Mouse (Mus musculus) heart, adult 9 months (tissue): ENCODE data around the gene Rad51ap1.

ENCODE experiments used
- DNase-seq, 2 experiments: peaks; one replicate each; pipeline ENCODE4 v3.0.0; 2022; ENCODE audit warnings: low spot score in 2 of 2

The Rad51ap1 gene

DNA sequence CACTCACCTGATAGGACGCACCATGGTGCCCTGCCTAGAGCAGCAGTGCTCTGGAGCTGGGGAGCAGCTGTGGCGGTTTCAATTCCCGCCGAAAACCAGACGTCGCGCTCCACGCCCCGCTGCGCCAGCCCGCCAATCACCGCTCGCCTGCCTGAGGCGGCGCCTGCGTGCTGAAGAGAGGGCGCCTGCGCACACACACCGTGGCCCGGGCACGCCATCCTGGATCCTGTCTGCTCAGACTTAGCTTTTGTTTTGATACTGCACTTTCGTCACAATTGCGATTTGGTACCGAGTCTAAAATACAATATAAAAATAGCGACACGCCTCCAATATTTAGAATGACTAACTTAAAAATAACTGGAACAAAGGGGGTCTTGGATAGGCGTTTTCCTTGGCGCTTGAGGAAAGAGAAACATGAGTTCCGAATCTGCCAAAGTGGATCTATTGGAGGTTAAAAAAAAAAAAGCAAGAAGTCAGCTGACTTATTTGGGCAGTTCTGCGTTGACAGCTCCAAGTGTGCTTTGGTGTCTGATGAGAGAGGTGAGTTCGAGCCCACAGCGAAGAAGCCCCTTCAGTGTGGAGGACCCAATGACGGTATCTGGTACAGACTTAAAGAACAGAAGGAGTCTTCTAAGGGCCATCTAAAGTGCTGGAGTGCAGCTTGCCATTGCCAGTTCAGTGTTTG is at the start of gene Rad51ap1, which contains the start of gene D6Wsu163e:
Gene Rad51ap1 (minus strand): TSS at position 101 of the 685 bp plus-strand sequence.
Gene D6Wsu163e (plus strand): TSS at position 476 of the 685 bp plus-strand sequence.
- peak; percentile 96 to 97 for DNase-seq

DNA sequence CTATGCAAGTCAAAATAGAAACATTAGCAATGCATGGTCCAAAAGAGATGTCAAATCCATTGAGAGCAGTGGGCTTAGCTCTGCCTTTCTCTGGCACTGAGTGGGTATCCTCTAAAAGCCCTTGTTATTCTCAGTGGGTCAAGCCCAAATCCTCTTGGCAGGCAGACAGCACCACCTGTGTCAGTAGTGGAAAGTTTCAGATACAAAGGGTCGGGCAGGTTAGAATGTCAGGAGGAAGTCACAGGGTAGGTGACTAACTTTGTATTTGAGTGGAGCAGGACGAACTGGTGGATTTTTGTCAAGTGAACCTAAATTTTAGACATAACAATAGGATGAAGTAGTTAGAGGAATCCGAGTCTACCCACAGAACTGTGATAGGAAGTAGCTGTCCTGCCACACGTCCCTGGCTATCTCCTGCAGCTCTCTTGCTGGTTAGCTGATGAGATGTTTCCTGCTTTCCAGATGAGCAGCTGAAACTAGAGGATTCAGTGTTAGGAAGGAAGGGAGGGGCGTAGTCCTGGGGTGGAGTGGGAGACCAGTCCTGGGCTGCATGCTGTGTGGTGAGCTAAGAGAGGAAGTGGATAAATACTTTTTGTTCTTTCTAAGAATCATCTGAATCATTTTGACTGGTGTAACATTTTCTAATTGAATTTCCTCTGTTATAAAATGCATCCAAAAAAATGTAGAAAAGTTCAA is 42.3 kb upstream of the Rad51ap1 start:
- DNase-seq = peak; percentile 18 to 42

- DNase-seq = peak in 1 of 2 experiments; percentile 16
These were observed 27.0 kb upstream of the Rad51ap1 start for GRCm38 (mm10) chr6:126966241-126967026.

GRCm38 (mm10) chr6:126963426-126963825 is 24.0 kb upstream of the Rad51ap1 start:
- no peak for DNase-seq

- DNase-seq = no peak
These were observed 23.3 kb upstream of the Rad51ap1 start for GRCm38 (mm10) chr6:126962709-126963108.

GRCm38 (mm10) chr6:126961371-126962018 is 22.1 kb upstream of the Rad51ap1 start:
- peak in 1 of 2 experiments; percentile 22 for DNase-seq

DNA sequence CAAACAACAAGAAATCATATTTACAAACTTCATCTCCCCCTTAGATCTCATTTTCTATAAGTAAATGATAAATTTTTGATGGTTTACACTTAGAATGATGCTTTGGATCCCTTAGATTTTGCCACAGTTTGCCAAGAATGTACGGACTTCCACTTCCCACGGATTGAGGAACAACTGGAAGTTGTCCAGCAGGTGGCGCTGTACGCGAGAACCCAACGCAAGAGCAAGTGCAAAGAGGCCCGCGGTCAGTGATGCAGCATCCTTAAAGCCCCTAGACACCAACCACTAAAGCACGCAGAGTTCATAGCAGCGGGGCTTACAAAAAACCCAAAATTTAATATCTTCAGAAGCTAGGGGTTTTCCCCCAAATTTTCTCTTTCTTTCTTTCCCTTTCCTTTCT is 16.3 kb upstream of the Rad51ap1 start:
- peak in 1 of 2 experiments; percentile 50 for DNase-seq

- no peak for DNase-seq
These were observed 8.9 kb upstream of the Rad51ap1 start for GRCm38 (mm10) chr6:126948336-126948735.

GRCm38 (mm10) chr6:126940451-126940850 is 1.1 kb upstream of the Rad51ap1 start:
- no peak for DNase-seq

DNA sequence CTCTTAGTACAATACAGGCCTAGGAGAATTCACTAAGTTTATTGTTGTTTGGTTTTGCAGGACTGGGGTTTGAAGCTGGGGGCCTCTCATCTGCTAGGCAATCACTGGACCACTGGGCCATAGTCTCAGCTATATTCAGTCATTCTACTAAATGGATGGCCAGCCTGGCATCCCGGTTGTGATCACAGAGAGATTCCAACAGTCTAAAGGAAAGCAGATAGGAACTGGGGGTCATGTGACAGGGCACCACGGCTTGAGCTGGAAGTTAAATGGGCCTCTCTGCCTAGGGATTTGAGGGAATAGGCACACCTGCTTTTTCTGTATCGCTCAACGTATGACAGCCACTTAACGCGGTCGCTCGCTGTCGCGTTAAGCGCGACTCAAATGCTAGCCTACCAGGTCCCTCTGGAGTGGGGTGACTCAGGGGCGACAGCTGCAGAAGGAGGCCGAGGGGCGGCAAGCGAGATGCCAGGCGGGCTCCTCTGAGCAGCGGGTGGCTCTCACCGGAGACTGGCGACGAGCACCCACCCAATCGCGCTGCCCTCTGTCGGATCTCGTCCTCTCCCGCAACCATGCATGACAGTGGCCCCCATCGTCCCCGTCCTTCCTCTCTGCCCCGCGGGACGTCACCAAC is 417 bp downstream of the Rad51ap1 start:
- DNase-seq = no peak

DNA sequence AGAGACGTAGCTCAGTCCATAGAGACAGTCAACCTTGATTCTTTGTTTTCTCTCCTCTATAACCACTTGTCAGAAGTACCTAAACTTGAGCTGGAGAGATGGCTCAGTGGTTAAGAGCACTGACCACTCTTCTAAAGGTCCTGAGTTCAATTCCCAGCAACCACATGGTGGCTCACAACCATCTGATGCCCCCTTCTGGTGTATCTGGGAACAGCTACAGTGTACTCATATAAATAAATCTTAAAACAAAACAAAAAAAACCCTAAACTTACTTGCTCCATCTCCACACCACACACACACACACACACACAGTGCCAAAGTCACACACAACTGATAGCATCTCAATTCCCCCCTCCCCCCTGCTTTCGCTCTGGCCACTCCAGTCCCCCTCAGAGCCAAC is 1.3 kb downstream of the Rad51ap1 start:
- no peak for DNase-seq

DNA sequence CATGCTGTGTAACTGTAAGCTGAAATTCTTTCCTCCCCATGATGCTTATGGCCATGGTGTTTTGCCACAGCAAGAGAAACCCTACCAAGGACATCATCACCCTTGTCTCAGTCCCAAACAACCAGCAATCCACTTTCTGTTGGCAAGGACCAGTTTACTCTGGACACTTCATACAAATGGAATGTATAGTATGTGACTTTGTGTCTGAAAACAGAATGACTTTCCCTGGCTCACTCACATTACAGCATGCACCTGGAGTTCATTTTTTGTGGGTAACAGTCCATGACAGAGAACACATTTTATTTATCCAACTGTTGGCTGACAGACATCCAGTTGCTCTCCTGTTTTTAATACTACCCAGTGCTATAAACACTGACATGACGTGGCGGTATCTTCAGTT is 6.5 kb downstream of the Rad51ap1 start:
- DNase-seq = no peak

DNA sequence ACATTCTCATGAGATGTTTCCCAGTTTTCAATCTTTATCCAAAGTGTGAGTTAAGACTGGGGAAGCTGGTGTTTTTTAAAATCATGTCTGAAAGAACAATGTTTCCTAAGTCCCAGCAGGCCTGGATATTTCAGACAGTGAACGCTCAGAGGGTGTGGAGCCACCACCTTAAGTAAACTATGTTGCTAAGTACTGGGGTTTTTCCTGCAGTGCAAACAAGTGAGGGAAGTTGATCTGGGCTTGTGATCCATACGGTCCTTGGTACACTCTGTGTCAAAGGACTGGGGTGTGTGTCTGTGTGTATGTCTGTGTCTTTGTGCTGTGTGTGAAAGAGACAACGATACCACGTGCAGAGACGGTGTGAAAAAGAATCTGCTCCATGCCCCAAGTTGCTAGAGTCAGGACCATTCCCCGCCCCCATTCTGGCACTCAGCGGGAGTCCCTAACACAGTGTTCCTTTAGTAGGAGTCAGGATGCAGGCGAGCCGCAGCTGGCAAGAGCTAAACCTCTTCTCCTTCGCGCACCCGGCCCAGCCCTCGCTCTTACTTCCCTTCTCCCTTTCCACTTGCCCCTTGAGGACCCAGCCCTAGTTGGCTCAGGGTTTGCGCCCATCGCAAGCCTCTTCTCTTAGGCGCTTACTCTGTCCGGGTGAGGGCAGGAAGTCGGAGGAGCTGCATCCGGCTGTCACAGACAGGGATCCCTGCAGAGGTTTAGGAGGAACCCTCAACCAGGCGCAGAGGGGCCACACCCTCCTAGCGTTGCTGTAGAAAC is 18.1 kb downstream of the Rad51ap1 start, which contains the start of gene Dyrk4:
Gene Dyrk4 (minus strand): TSS at position 729 of the 771 bp plus-strand sequence.
- DNase-seq = peak; percentile 19 to 48

DNA sequence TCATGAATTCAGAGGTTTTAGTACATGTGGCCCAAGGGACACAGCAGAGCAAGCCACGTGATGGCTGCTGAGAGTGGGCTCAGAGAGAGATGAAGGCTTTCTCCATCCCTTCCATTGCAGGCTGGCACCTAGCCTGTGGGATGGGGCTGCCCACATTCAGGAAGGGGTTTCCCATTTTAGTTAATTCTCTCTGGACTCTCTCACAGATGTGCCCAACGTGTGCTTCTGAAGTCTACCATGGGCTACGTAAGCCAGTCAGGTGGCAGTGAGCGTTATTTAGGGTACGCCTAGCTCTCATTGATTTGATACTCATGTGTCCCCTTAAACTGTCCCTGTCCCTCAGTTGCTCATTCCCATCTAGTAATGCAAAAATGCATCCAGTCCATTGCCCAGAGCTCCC is 24.5 kb downstream of the Rad51ap1 start:
- DNase-seq = no peak

GRCm38 (mm10) chr6:126910727-126911126 is 28.7 kb downstream of the Rad51ap1 start:
- DNase-seq = no peak

GRCm38 (mm10) chr6:126907876-126908275 is 31.5 kb downstream of the Rad51ap1 start:
- no peak for DNase-seq

DNA sequence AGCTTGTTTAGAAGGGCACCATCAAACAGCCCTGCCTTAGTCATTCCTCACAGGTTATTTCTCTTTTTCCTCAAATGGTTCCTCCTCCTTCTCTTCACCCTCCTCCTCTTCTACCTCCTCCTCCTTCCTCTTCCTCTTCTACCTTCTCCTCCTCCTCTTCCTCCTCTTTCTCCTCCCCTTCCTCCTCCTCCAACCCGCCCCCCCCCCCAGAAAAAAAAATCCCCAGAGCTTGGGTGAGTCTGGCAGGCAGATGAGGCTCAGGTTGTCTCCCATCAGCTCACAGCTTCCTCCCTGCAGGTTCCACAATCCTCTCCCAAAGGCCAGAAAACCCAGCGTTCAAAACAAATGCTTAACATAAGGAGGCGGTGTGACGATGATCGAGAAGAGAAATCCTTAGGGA is 32.0 kb downstream of the Rad51ap1 start:
- DNase-seq = no peak

DNA sequence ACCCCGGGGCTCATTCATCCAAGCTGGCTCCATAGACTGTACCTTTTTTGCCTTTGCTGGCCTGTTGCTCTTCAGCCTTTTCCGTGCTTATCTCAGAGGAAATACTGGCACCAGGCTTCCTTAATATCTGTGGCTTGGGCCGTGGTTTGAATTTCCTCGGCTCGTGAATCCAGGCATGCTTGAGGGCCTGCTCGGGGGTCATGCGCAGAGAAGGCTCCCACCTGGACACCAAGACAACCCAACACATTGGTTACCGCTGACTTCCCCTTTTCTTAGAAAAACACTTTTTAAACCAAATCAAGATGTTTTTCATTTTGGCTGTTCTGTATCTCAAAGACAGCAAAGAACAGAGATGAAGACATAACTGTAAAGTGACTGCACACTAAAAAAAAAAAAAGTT is 62.3 kb downstream of the Rad51ap1 start:
- no peak for DNase-seq
